Mouse (Mus musculus) brown adipose tissue, adult 24 weeks (tissue): Measurements from ENCODE around the gene Bbc3. TPM values are rescaled to one million over a fixed set of nuclear protein-coding genes. Genes with fewer than 3 reads are reported as not detected.

ENCODE experiments used
- H3K27ac ChIP-seq: fragments of 200-500 bp; replicated peaks from 2 replicates; pipeline ENCODE4 v1.5.1; 2012; ENCODE audit warnings: low read depth, mild to moderate bottlenecking, low read length
- H3K4me1 ChIP-seq: fragments of 200-500 bp; 2 replicates; pipeline ENCODE4 v1.6.1; 2012; ENCODE audit warnings: low read length, mixed read lengths; ENCODE audit not compliant: control insufficient read depth, insufficient read depth, insufficient read length
- H3K4me3 ChIP-seq: fragments of 200-500 bp; 2 replicates; pipeline ENCODE4 v1.5.1; 2012; ENCODE audit warnings: low read depth, mild to moderate bottlenecking, low read length, moderate library complexity; ENCODE audit not compliant: insufficient read depth
- polyA plus RNA-seq: library from polyadenylated mRNA; stranded (reverse); fragments of >200 nt; gene quantifications from 2 replicates; pipeline ENCODE4 v1.2.4, GENCODE M21; 2012; ENCODE audit not compliant: missing spikeins, insufficient read depth, insufficient read length

Gene Bbc3
- polyA plus RNA-seq, 1 experiment, result 5.0 TPM

- Histone ChIP-seq H3K4me3 (no peak overlapping the region), H3K4me1 (peaks cover 5% of the 10 kb centered on the region; the same call in 1 of the 2 replicates), H3K27ac (no peak overlapping the region)
Observed at GRCm38 (mm10) chr7:16319216-16319615, 11.0 kb downstream of the Bbc3 start.

- no peak overlapping the region for H3K27ac ChIP-seq
- H3K4me3 ChIP-seq, result no peak overlapping the region
- peaks cover 4% of the 10 kb centered on the region; the same call in 1 of the 2 replicates for H3K4me1 ChIP-seq
Observed at GRCm38 (mm10) chr7:16320479-16320878, 12.3 kb downstream of the Bbc3 start.

- Histone ChIP-seq H3K4me3 (no peak overlapping the region), H3K27ac (no peak overlapping the region), H3K4me1 (peaks cover 4% of the 10 kb centered on the region; the same call in 1 of the 2 replicates)
Observed at GRCm38 (mm10) chr7:16324661-16325060, 16.5 kb downstream of the Bbc3 start.

- no peak overlapping the region for H3K4me3 ChIP-seq
- peaks cover 4% of the 10 kb centered on the region; the same call in 1 of the 2 replicates for H3K4me1 ChIP-seq
- H3K27ac ChIP-seq, result peak overlapping the region; percentile 75
Observed at GRCm38 (mm10) chr7:16325920-16326606, 17.9 kb downstream of the Bbc3 start.

- H3K27ac ChIP-seq, result no peak overlapping the region
- H3K4me3 ChIP-seq, result no peak overlapping the region
- peaks cover 3% of the 10 kb centered on the region; the same call in 1 of the 2 replicates for H3K4me1 ChIP-seq
Observed at GRCm38 (mm10) chr7:16326607-16326971, 18.4 kb downstream of the Bbc3 start.

- Histone ChIP-seq H3K27ac (no peak overlapping the region), H3K4me1 (peaks cover 3% of the 10 kb centered on the region; the same call in 1 of the 2 replicates), H3K4me3 (no peak overlapping the region)
Observed at GRCm38 (mm10) chr7:16329146-16329545, 21.0 kb downstream of the Bbc3 start.

GRCm38 (mm10) chr7:16337733-16338132, 29.5 kb downstream of the Bbc3 start:
- H3K4me3 ChIP-seq, result no peak overlapping the region
- no peak overlapping the region for H3K27ac ChIP-seq

GRCm38 (mm10) chr7:16344598-16344997, 36.4 kb downstream of the Bbc3 start:
- no peak overlapping the region for H3K27ac ChIP-seq
- H3K4me1 ChIP-seq, result no peaks in the 10 kb centered on the region
- H3K4me3 ChIP-seq, result no peak overlapping the region

More at GRCm38 (mm10) chr7:16337733-16338132, 29.5 kb downstream of the Bbc3 start:
- H3K4me1 ChIP-seq, result no peaks in the 10 kb centered on the region

GRCm38 (mm10) chr7:16345297-16345696, 37.1 kb downstream of the Bbc3 start:
- H3K4me1 ChIP-seq, result no peaks in the 10 kb centered on the region
- no peak overlapping the region for H3K27ac ChIP-seq
- H3K4me3 ChIP-seq, result no peak overlapping the region

- H3K4me1 ChIP-seq, result no peaks in the 10 kb centered on the region
- H3K4me3 ChIP-seq, result no peak overlapping the region
- H3K27ac ChIP-seq, result no peak overlapping the region
Observed at GRCm38 (mm10) chr7:16349999-16350398, 41.8 kb downstream of the Bbc3 start.

GRCm38 (mm10) chr7:16355854-16356594, 47.8 kb downstream of the Bbc3 start:
- H3K27ac ChIP-seq, result no peak overlapping the region
- no peak overlapping the region for H3K4me3 ChIP-seq
- no peaks in the 10 kb centered on the region for H3K4me1 ChIP-seq

- no peak overlapping the region for H3K27ac ChIP-seq
- no peak overlapping the region for H3K4me3 ChIP-seq
- H3K4me1 ChIP-seq, result no peaks in the 10 kb centered on the region
Observed at GRCm38 (mm10) chr7:16357602-16358001, 49.4 kb downstream of the Bbc3 start.

GRCm38 (mm10) chr7:16364319-16364718, 56.1 kb downstream of the Bbc3 start:
- H3K27ac ChIP-seq, result peak overlapping the region; percentile 45; the same call in 1 of the 2 replicates
- H3K4me3 ChIP-seq, result no peak overlapping the region
- peaks cover 9% of the 10 kb centered on the region; the same call in 1 of the 2 replicates for H3K4me1 ChIP-seq

- Histone ChIP-seq H3K4me1 (peaks cover 9% of the 10 kb centered on the region; the same call in 1 of the 2 replicates), H3K4me3 (no peak overlapping the region), H3K27ac (no peak overlapping the region; the same call in 1 of the 2 replicates)
Observed at GRCm38 (mm10) chr7:16364901-16365500, 56.8 kb downstream of the Bbc3 start.

- H3K4me3 ChIP-seq, result no peak overlapping the region
- H3K27ac ChIP-seq, result no peak overlapping the region
- peaks cover 9% of the 10 kb centered on the region; the same call in 1 of the 2 replicates for H3K4me1 ChIP-seq
Observed at GRCm38 (mm10) chr7:16366133-16366646, 58.0 kb downstream of the Bbc3 start.
